Mouse (Mus musculus) kidney, adult 2 months (tissue): ENCODE data around the gene Dnajb9.

ENCODE experiments used
- CTCF ChIP-seq: fragments of 200-500 bp; conservative IDR thresholded peaks from 2 replicates; pipeline ENCODE4 v1.5.1; 2011; ENCODE audit warnings: low read depth, mild to moderate bottlenecking, control low read depth, low read length, moderate library complexity, mixed read lengths; ENCODE audit not compliant: insufficient read depth, insufficient read length
- POLR2A ChIP-seq: fragments of 200-500 bp; IDR thresholded peaks from one replicate; pipeline ENCODE4 v1.6.1; 2011; ENCODE audit warnings: low read depth, low read length, control low read depth

DNA sequence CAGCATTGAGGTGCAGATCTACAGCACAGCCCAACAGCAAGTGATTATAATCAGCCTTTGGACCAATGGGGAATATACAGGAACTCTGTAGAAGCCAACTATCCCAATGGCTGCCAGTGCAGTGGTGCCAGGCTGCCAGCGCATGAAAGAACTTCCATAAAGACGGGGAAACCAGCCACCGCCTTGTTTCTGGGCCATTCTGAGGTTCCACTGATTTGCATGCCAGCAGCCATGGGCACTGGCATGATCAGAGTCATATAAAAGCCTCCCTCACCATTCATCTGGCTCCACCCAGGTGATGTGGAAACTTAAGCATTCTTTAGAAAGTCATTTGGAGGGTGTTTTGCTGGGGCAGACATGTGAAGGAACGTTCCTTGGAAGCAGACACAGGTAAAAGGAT lies 32.3 kb upstream of the Dnajb9 start:
- no peak for TF ChIP-seq POLR2A
- no peak for TF ChIP-seq CTCF
